Mouse (Mus musculus) liver, embryonic 15.5 days (tissue): ENCODE results near the gene Lbr. TPM values are rescaled to one million over a fixed set of nuclear protein-coding genes. Genes with fewer than 3 reads are reported as not detected.

Source experiments
- ATAC-seq: fragments of 200-750 bp; cut with Nextera tagmentation; 2 replicates; pipeline ENCODE4 v1.8.0; 2017; ENCODE audit warnings: moderate number of reproducible peaks, mild to moderate bottlenecking, moderate library complexity; ENCODE audit not compliant: insufficient read depth
- H3K27ac ChIP-seq: fragments of 300-500 bp; sonication (generic); replicated peaks from 2 replicates; pipeline ENCODE4 v1.5.1; 2015; ENCODE audit warnings: mild to moderate bottlenecking, inconsistent platforms
- H3K27me3 ChIP-seq: fragments of 300-500 bp; sonication (generic); 2 replicates; pipeline ENCODE4 v1.6.1; 2015; ENCODE audit warnings: mild to moderate bottlenecking, inconsistent platforms
- H3K36me3 ChIP-seq: fragments of 300-500 bp; sonication (generic); replicated peaks from 2 replicates; pipeline ENCODE4 v1.6.1; 2015; ENCODE audit warnings: moderate library complexity, mild to moderate bottlenecking, inconsistent platforms
- H3K4me1 ChIP-seq: fragments of 300-500 bp; sonication (generic); replicated peaks from 2 replicates; pipeline ENCODE4 v1.6.1; 2015; ENCODE audit warnings: inconsistent platforms
- H3K4me2 ChIP-seq: fragments of 300-500 bp; sonication (generic); 2 replicates; pipeline ENCODE4 v1.6.1; 2015; ENCODE audit warnings: moderate library complexity, mild to moderate bottlenecking, inconsistent platforms
- H3K4me3 ChIP-seq: fragments of 300-500 bp; sonication (generic); replicated peaks from 2 replicates; pipeline ENCODE4 v1.5.1; 2015; ENCODE audit warnings: mild to moderate bottlenecking, inconsistent platforms
- H3K9ac ChIP-seq: fragments of 300-500 bp; sonication (generic); 2 replicates; pipeline ENCODE4 v1.6.1; 2015; ENCODE audit warnings: moderate library complexity, mild to moderate bottlenecking, inconsistent platforms
- H3K9me3 ChIP-seq: fragments of 300-500 bp; sonication (generic); replicated peaks from 2 replicates; pipeline ENCODE4 v1.6.1; 2016; ENCODE audit warnings: inconsistent platforms
- WGBS: fragments of 180-500 bp; shearing (Covaris S2); methylation state at CpG from one replicate; pipeline ENCODE4 v1.1.7; 2015; ENCODE audit warnings: mixed read lengths; ENCODE audit not compliant: insufficient replicate concordance; 5-methylcytosine and 5-hydroxymethylcytosine counted together
- polyA plus RNA-seq: library from polyadenylated mRNA; unstranded; fragments of >200 nt; fragmentation: Nextera tagmentation; extraction: Ambion mirVana; gene quantifications from 2 replicates; pipeline ENCODE4 v1.2.1, GENCODE M21; 2015

Gene Lbr
- polyA plus RNA-seq, result 250 and 253 TPM in 2 replicates

GRCm38 (mm10) chr1:181842781-181843180, at the start of gene Lbr:
TSS of gene Lbr (minus strand) at chr1:181843046.
- peaks cover 53% of the 10 kb centered on the region for H3K4me1 ChIP-seq
- peak; percentile 30 for ATAC-seq
- WGBS, result under 1% methylated on average over 14 of the region's 14 CpGs

GRCm38 (mm10) chr1:181889670-181890069, 46.8 kb upstream of the Lbr start:
- no peak overlapping the region for H3K4me2 ChIP-seq
- no peak overlapping the region for H3K9ac ChIP-seq
- no peaks in the 10 kb centered on the region; the same call in 1 of the 2 replicates for H3K27me3 ChIP-seq
- no peaks in the 10 kb centered on the region for H3K9me3 ChIP-seq
- H3K4me3 ChIP-seq, result no peak overlapping the region
- no peaks in the 10 kb centered on the region for H3K36me3 ChIP-seq
- 75% methylated on average over 7 of the region's 7 CpGs for WGBS
- no peaks in the 10 kb centered on the region for H3K4me1 ChIP-seq
- no peak for ATAC-seq
- no peak overlapping the region for H3K27ac ChIP-seq

More at GRCm38 (mm10) chr1:181842781-181843180, at the start of gene Lbr:
- Histone ChIP-seq H3K9me3 (no peaks in the 10 kb centered on the region), H3K36me3 (peaks cover 20% of the 10 kb centered on the region), H3K4me2 (peak within 1 kb of the TSS; percentile 95), H3K4me3 (peak within 1 kb of the TSS; percentile 84), H3K27ac (peak within 1 kb of the TSS; percentile 99), H3K27me3 (no peaks in the 10 kb centered on the region), H3K9ac (peak within 1 kb of the TSS; percentile 94)

DNA sequence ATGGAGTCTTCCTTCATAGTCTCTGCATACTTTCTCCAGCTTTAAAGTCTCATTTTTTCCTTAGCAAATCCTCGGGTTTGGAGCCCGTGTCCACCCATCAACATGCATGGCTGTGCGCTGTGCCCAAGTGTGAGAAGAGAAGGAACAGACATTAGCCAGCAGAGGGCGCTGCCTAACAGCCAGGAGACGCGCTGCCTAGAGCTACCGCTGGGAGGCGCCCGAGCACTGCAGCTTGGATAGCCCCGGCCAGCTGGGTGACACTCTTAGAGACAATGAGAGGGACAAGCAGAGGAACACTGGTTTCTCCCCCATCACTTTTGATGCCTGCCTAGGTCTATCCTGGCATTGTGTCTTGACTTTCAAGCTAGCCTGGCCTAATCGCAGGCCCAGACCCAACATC, 46.0 kb upstream of the Lbr start:
- no peak overlapping the region for H3K4me2 ChIP-seq
- no peak overlapping the region for H3K27ac ChIP-seq
- no peaks in the 10 kb centered on the region for H3K9me3 ChIP-seq
- H3K4me1 ChIP-seq, result no peaks in the 10 kb centered on the region
- H3K4me3 ChIP-seq, result no peak overlapping the region
- no peaks in the 10 kb centered on the region; the same call in 1 of the 2 replicates for H3K27me3 ChIP-seq
- no peaks in the 10 kb centered on the region for H3K36me3 ChIP-seq
- no peak overlapping the region for H3K9ac ChIP-seq
- 6% methylated on average over 11 of the region's 11 CpGs for WGBS
- peak; percentile 61 for ATAC-seq

DNA sequence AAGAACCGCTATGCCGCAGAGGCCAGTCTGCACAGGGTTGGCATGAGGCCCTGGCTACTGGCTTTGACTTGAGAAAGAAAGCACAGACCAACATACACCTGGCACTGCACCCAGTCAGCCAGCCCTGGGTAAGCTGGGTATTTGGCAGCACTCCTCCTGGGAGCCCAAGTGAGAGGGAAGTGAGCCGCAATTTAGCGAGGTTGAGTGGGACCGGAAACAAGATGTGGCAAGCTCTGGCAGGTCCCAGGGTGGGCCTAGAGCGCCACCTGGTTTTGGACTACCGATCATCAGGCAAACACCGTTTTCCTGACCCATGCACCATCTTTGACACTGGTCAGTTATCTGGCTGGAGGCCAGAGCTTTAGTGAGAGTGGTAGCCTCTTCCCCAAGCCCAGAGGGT, 38.7 kb upstream of the Lbr start:
- H3K4me2 ChIP-seq, result peak overlapping the region; percentile 33
- H3K27ac ChIP-seq, result no peak overlapping the region
- ATAC-seq, result peak; percentile 52
- H3K4me1 ChIP-seq, result peaks cover 8% of the 10 kb centered on the region
- H3K27me3 ChIP-seq, result no peaks in the 10 kb centered on the region
- H3K9me3 ChIP-seq, result no peaks in the 10 kb centered on the region
- H3K4me3 ChIP-seq, result no peak overlapping the region
- no peaks in the 10 kb centered on the region for H3K36me3 ChIP-seq
- H3K9ac ChIP-seq, result no peak overlapping the region
- WGBS, result 17% methylated on average over 8 of the region's 8 CpGs

- ATAC-seq, result no peak
- 50% methylated on average over 15 of the region's 15 CpGs for WGBS
- H3K4me2 ChIP-seq, result peak overlapping the region; percentile 33
Observed at GRCm38 (mm10) chr1:181880752-181881325, 38.0 kb upstream of the Lbr start.

DNA sequence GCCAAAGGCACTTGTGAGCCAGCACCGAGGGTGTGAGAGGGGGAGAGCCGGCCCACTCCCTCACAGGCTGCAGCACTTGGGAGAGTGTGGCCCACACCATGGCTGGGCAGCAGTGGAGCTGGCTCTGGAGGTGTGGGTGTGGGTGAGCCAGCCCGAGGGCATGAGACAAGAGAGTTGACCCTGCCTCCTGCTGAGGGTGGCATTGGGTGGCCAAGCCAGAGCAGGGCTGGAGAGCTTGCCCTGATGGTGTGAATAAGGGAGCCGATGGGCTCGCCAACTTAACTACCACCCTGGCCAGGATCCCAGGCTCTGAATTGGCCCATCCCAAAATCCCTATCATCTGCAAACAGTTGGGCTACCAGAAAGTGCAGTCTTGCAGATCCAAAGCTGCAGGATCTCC, 35.6 kb upstream of the Lbr start:
- H3K36me3 ChIP-seq, result no peaks in the 10 kb centered on the region
- ATAC-seq, result no peak
- no peaks in the 10 kb centered on the region for H3K9me3 ChIP-seq
- no peaks in the 10 kb centered on the region for H3K27me3 ChIP-seq
- 66% methylated on average over 5 of the region's 5 CpGs for WGBS
- H3K4me3 ChIP-seq, result no peak overlapping the region
- no peak overlapping the region for H3K9ac ChIP-seq
- H3K4me2 ChIP-seq, result no peak overlapping the region
- H3K27ac ChIP-seq, result no peak overlapping the region
- H3K4me1 ChIP-seq, result peaks cover 10% of the 10 kb centered on the region

More at GRCm38 (mm10) chr1:181880752-181881325, 38.0 kb upstream of the Lbr start:
- H3K4me1 ChIP-seq, result peaks cover 8% of the 10 kb centered on the region
- H3K36me3 ChIP-seq, result no peaks in the 10 kb centered on the region
- H3K9ac ChIP-seq, result no peak overlapping the region
- no peaks in the 10 kb centered on the region for H3K9me3 ChIP-seq
- H3K27ac ChIP-seq, result no peak overlapping the region
- H3K4me3 ChIP-seq, result no peak overlapping the region
- no peaks in the 10 kb centered on the region for H3K27me3 ChIP-seq

DNA sequence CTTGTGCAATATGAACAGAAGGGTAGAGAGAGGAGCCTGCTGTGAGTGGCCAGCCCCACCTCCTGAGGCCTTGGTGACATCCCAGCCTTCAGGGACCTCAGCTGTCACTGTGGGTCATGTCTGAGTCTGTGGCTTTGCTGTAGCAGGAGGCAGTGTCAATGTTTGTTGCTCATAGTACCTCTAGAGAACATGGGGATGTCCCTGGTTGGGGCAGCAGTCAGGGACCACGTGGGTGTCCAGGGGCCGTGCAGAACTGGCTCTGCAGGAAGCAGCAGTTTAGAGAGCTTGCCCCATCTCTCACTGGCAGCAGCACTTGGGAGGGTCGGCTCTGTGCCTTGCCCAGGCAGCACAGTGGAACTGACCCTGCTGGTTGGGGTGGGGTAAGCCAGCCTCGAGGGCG, 34.2 kb upstream of the Lbr start:
- Histone ChIP-seq H3K4me2 (no peak overlapping the region), H3K27ac (no peak overlapping the region), H3K36me3 (no peaks in the 10 kb centered on the region), H3K4me1 (peaks cover 19% of the 10 kb centered on the region), H3K27me3 (no peaks in the 10 kb centered on the region), H3K9me3 (no peaks in the 10 kb centered on the region), H3K9ac (no peak overlapping the region), H3K4me3 (no peak overlapping the region)
- 29% methylated on average over 5 of the region's 5 CpGs for WGBS
- ATAC-seq, result no peak

DNA sequence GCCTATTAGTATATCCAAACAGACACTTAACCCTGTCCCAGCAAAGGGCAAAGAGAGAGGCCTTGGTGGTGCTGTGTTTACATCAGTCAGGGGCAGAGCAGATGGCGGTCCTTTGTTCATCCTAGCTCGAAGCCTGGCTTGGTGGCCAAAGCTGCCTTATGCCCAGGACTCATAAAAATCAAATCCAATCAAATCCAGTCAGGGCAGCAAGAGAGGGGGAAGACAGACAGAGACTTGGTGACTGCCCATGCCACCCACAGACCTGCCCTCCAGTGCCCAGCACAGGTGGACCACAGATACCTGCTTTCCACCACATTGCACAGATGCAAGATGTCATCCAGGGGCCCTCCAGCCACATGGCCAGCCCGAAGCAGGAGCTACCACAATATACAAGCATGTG, 33.8 kb upstream of the Lbr start:
- Histone ChIP-seq H3K27me3 (no peaks in the 10 kb centered on the region), H3K36me3 (no peaks in the 10 kb centered on the region), H3K4me2 (no peak overlapping the region), H3K27ac (no peak overlapping the region), H3K9ac (no peak overlapping the region), H3K9me3 (no peaks in the 10 kb centered on the region), H3K4me1 (peaks cover 19% of the 10 kb centered on the region), H3K4me3 (no peak overlapping the region)
- ATAC-seq, result no peak
- 62% methylated on average over 3 of the region's 3 CpGs for WGBS

- Histone ChIP-seq H3K9ac (no peak overlapping the region), H3K27ac (no peak overlapping the region), H3K4me2 (no peak overlapping the region), H3K27me3 (no peaks in the 10 kb centered on the region), H3K4me3 (no peak overlapping the region), H3K36me3 (no peaks in the 10 kb centered on the region), H3K4me1 (peaks cover 11% of the 10 kb centered on the region), H3K9me3 (no peaks in the 10 kb centered on the region)
- 42% methylated on average over 9 of the region's 9 CpGs for WGBS
- ATAC-seq, result no peak
Observed at GRCm38 (mm10) chr1:181873086-181873920, 30.5 kb upstream of the Lbr start.

GRCm38 (mm10) chr1:181872639-181873038, 29.8 kb upstream of the Lbr start:
- WGBS, result 39% methylated on average over 3 of the region's 3 CpGs
- H3K27ac ChIP-seq, result no peak overlapping the region
- H3K9me3 ChIP-seq, result no peaks in the 10 kb centered on the region
- no peak overlapping the region for H3K9ac ChIP-seq
- no peaks in the 10 kb centered on the region for H3K27me3 ChIP-seq
- no peak for ATAC-seq
- no peaks in the 10 kb centered on the region for H3K36me3 ChIP-seq
- H3K4me1 ChIP-seq, result peaks cover 11% of the 10 kb centered on the region
- no peak overlapping the region for H3K4me2 ChIP-seq
- no peak overlapping the region for H3K4me3 ChIP-seq

- Histone ChIP-seq H3K27me3 (peaks cover 11% of the 10 kb centered on the region; the same call in 1 of the 2 replicates), H3K4me1 (peaks cover 28% of the 10 kb centered on the region), H3K4me3 (no peak overlapping the region), H3K9ac (no peak overlapping the region), H3K27ac (peak overlapping the region; percentile 41), H3K4me2 (no peak overlapping the region), H3K36me3 (no peaks in the 10 kb centered on the region), H3K9me3 (no peaks in the 10 kb centered on the region)
- 47% methylated on average over 6 of the region's 6 CpGs for WGBS
- ATAC-seq, result no peak
Observed at GRCm38 (mm10) chr1:181866429-181867280, 23.8 kb upstream of the Lbr start.
